Mouse (Mus musculus): ENCODE results near the gene Spata31d1b. TPM values are rescaled to one million over a fixed set of nuclear protein-coding genes. Genes with fewer than 3 reads are reported as not detected.

Gene Spata31d1b
- total and polyA plus RNA-seq, 3 experiments, result not detected

DNA sequence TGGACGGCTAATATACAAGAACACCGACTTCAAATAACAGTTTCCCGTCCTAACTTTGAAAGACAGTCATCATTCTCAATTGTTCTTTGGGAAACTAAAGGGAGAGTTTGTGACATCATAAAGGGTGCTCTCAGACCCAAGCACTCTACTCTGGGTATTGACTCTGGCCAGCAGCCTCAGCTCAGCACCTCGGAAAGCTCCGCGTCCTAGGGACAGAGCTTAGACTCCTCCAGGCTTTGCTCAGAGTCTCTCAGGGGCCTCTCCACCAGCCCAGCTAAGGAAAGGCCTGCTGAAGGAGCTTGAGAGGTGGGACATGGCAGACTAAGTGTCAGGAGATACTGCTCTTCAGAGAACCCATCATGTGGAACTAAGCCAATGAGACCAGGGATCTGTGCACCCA is 34.1 kb downstream of the Spata31d1b start:
- no peak overlapping the region for H3K4me3 ChIP-seq (ENCODE audit: control insufficient read depth in 1 of 2, insufficient read depth in 1 of 2, low read depth in 2 of 2, low read length in 2 of 2)
- no peak overlapping the region for H3K27ac ChIP-seq (ENCODE audit: control insufficient read depth, low read depth, low read length)
- no peaks in the 10 kb centered on the region for H3K27me3 ChIP-seq (ENCODE audit: control insufficient read depth in 1 of 2, insufficient read depth in 2 of 2, low read length in 2 of 2)
- no peaks in the 10 kb centered on the region for H3K36me3 ChIP-seq (ENCODE audit: control insufficient read depth in 1 of 2, insufficient read depth in 2 of 2, low read length in 2 of 2)
- H3K9ac ChIP-seq (ENCODE audit: control insufficient read depth, low read depth, low read length, poor library complexity, severe bottlenecking), result no peak overlapping the region
- H3K79me2 ChIP-seq (ENCODE audit: control insufficient read depth, insufficient read depth, low read length, poor library complexity), result no peaks in the 10 kb centered on the region
- peaks cover 0 to 2% of the 10 kb centered on the region in 2 experiments; a peak in 2 of 4 replicates for H3K4me1 ChIP-seq (ENCODE audit: control insufficient read depth in 1 of 2, insufficient read depth in 2 of 2, low read length in 2 of 2)
- DNase-seq (ENCODE audit: low read depth, low spot score), result peak; percentile 44
- H3K9me3 ChIP-seq (replicated peaks; ENCODE audit: insufficient read depth, low read length), result no peaks in the 10 kb centered on the region
- TF ChIP-seq USF1 (IDR thresholded peaks at IDR 0.05; ENCODE audit: low read depth, low read length), result no peak
- no peak for TF ChIP-seq MAFK (IDR thresholded peaks at IDR 0.05; ENCODE audit: borderline replicate concordance, low read depth, low read length)
- no peak for TF ChIP-seq HCFC1 (IDR thresholded peaks at IDR 0.05; ENCODE audit: low read depth, low read length)
- no peak for TF ChIP-seq MAX (IDR thresholded peaks at IDR 0.05; ENCODE audit: low read length)
- TF ChIP-seq E2F4 (IDR thresholded peaks at IDR 0.05; ENCODE audit: borderline replicate concordance, low read depth, low read length), result no peak
- no peak for TF ChIP-seq SIN3A (IDR thresholded peaks at IDR 0.05; ENCODE audit: low read length)
- no peak for TF ChIP-seq POLR2AphosphoS2 (IDR thresholded peaks at IDR 0.05; ENCODE audit: low read length)
- TF ChIP-seq ZMIZ1 (IDR thresholded peaks at IDR 0.05; ENCODE audit: low read depth, low read length), result no peak
- TF ChIP-seq MYB (IDR thresholded peaks at IDR 0.05; ENCODE audit: low read depth, low read length), result no peak
- no peak for TF ChIP-seq ETS1 (IDR thresholded peaks at IDR 0.05; ENCODE audit: low read depth, low read length)
- no peak for TF ChIP-seq CHD1 (IDR thresholded peaks at IDR 0.05; ENCODE audit: low read depth, low read length)
- TF ChIP-seq KAT2A (conservative IDR thresholded peaks at IDR 0.05; ENCODE audit: low read depth, low read length), result no peak
- TF ChIP-seq NELFE (IDR thresholded peaks at IDR 0.05; ENCODE audit: low read depth, low read length), result no peak
- no peak for TF ChIP-seq BHLHE40 (IDR thresholded peaks at IDR 0.05; ENCODE audit: borderline replicate concordance, low read depth, low read length)
- no peak for TF ChIP-seq POLR2AphosphoS5 (IDR thresholded peaks at IDR 0.05; ENCODE audit: borderline replicate concordance, low read depth, low read length)
- TF ChIP-seq NRF1 (IDR thresholded peaks at IDR 0.05; ENCODE audit: insufficient read depth, low read depth, low read length, poor library complexity, severe bottlenecking), result no peak

DNA sequence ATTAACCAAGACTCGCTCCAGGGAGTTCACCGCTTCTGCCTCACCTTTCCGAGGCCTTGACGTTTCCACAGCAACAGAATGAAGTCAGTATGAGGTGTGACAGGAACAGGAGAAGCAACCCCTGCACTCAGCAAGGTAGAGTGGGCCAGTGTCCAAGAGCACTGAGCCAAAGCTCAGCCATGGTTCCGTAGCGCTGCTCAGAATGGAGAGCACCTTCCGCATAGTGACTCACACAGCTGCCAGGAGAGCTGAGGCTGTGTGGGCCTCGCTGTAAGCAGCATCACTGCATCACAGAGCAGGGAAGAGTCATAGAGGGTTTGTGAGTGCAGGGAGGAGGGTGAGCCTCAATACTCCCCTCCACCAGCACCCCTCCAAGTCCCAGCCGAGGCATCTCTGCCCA is 34.6 kb downstream of the Spata31d1b start, which contains the start of gene 1700014D04Rik:
1700014D04Rik (minus strand) TSS at position 42 of the 400 bp plus-strand sequence.
- Histone ChIP-seq H3K9ac (ENCODE audit: control insufficient read depth, low read depth, low read length, poor library complexity, severe bottlenecking) (no peak within 1 kb of the TSS), H3K36me3 (ENCODE audit: control insufficient read depth in 1 of 2, insufficient read depth in 2 of 2, low read length in 2 of 2) (no peaks in the 10 kb centered on the region), H3K27me3 (ENCODE audit: control insufficient read depth in 1 of 2, insufficient read depth in 2 of 2, low read length in 2 of 2) (no peaks in the 10 kb centered on the region), H3K79me2 (ENCODE audit: control insufficient read depth, insufficient read depth, low read length, poor library complexity) (no peaks in the 10 kb centered on the region), H3K4me1 (ENCODE audit: control insufficient read depth in 1 of 2, insufficient read depth in 2 of 2, low read length in 2 of 2) (peaks cover 0 to 5% of the 10 kb centered on the region in 2 experiments; a peak in 2 of 4 replicates), H3K27ac (ENCODE audit: control insufficient read depth, low read depth, low read length) (no peak within 1 kb of the TSS), H3K9me3 (replicated peaks; ENCODE audit: insufficient read depth, low read length) (no peaks in the 10 kb centered on the region), H3K4me3 (ENCODE audit: control insufficient read depth in 1 of 2, insufficient read depth in 1 of 2, low read depth in 2 of 2, low read length in 2 of 2) (no peak within 1 kb of the TSS)
- no peak for DNase-seq (ENCODE audit: low read depth, low spot score)
- TF ChIP-seq BHLHE40 (IDR thresholded peaks at IDR 0.05; ENCODE audit: borderline replicate concordance, low read depth, low read length) (no peak), ZMIZ1 (IDR thresholded peaks at IDR 0.05; ENCODE audit: low read depth, low read length) (no peak), JUND (IDR thresholded peaks at IDR 0.05; ENCODE audit: low read depth, low read length) (no peak), MAX (IDR thresholded peaks at IDR 0.05; ENCODE audit: low read length) (no peak), POLR2AphosphoS2 (IDR thresholded peaks at IDR 0.05; ENCODE audit: low read length) (no peak), UBTF (IDR thresholded peaks at IDR 0.05; ENCODE audit: borderline replicate concordance, insufficient read depth, low read depth, low read length) (no peak)
